Mouse (Mus musculus): ENCODE data around the gene Csrnp1. TPM values are rescaled to one million over a fixed set of nuclear protein-coding genes. Genes with fewer than 3 reads are reported as not detected.
A peak's percentile ranks its signal among the peaks of the same experiment; 100 is the strongest.

Gene Csrnp1
- polyA plus RNA-seq, 1 experiment from 2014 or later, result 7.1 TPM

DNA sequence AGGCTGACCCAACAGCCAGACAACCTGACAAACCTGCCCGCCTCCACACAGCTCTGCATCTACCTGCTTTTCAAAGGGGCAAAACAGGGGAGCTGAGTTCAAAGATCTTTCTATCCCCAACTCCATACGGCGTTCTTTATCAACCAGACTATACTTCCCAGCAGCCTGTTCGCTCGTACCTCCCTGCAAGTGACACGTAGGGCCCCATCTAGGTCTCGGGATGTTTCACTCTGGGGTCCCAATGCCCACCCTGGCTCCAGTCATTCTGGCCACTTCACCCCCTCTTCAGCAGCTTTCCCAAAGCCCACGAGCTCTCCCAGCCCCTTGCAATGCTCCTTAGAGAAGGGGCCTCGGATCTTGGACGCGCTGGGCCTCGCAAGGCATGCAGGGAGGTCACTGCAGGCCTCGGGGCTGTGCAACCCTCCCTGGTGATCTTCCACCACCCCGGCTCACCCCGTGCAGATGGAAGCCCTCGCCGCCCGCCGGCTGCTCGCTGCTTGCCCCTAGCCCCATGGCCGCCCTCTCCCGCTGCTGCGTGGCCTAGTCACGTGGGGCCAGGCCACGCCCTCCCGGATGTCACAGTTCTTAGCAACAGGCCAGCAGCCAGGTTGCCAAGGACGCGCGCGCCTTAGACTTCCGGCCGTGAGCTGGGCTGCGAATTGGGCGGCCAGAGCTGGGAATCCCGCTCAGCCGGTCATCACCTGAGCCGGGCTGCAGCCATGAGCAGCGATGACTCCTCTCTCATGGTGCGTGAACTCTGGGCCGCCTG lies 47.3 kb downstream of the Csrnp1 start, which contains the start of the genes Gorasp1 and Ttc21a:
Gene Gorasp1, minus strand, starts transcription at position 561 of the 769 bp plus-strand sequence.
Gene Ttc21a, plus strand, starts transcription at position 602 of the 769 bp plus-strand sequence.
- 2% methylated on average over 40 of the region's 40 CpGs for WGBS
- Histone ChIP-seq H3K9ac (peak within 1 kb of the TSS; percentile 86), H3K9me3 (replicated peaks) (no peaks in the 10 kb centered on the region), H3K4me2 (peak within 1 kb of the TSS; percentile 90), H3K27me3 (no peaks in the 10 kb centered on the region), H3K4me3 (replicated peaks) (peak within 1 kb of the TSS; percentile 80), H3K4me1 (peaks cover 29% of the 10 kb centered on the region), H3K36me3 (peaks cover 9% of the 10 kb centered on the region; the same call in 1 of the 2 replicates), H3K27ac (peak within 1 kb of the TSS; percentile 86)
- peak; percentile 96 for ATAC-seq (replicated peaks; ENCODE audit: low FRiP score)

DNA sequence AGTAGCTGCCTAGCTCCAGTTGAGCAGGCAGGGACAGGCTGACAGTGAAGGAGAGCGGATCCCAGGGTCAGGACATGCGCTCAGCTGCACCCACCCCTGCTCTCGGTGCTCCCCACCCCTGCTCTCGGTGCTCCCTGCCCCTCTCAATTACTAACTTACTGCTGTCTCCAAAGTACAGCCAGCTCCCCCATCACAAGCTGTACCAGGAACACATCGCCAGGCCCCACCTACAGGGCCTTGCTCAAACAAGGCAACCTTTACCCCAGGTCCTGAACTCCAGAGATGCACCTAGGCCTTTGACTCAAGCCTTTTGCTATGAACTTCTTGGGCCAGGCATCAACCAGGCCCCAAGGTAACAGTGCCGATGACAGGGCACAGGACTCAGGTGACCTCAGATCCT lies 50.8 kb downstream of the Csrnp1 start:
- peaks cover 42% of the 10 kb centered on the region for H3K36me3 ChIP-seq
- H3K27ac ChIP-seq, result no peak overlapping the region
- no peak overlapping the region for H3K4me2 ChIP-seq
- H3K9ac ChIP-seq, result no peak overlapping the region
- no peaks in the 10 kb centered on the region; the same call in 1 of the 2 replicates for H3K9me3 ChIP-seq (replicated peaks)
- peaks cover 20% of the 10 kb centered on the region for H3K4me1 ChIP-seq
- no peak overlapping the region for H3K4me3 ChIP-seq (replicated peaks)
- H3K27me3 ChIP-seq, result no peaks in the 10 kb centered on the region
- 96% methylated on average over 6 of the region's 6 CpGs for WGBS
- no peak for ATAC-seq (replicated peaks; ENCODE audit: low FRiP score)

DNA sequence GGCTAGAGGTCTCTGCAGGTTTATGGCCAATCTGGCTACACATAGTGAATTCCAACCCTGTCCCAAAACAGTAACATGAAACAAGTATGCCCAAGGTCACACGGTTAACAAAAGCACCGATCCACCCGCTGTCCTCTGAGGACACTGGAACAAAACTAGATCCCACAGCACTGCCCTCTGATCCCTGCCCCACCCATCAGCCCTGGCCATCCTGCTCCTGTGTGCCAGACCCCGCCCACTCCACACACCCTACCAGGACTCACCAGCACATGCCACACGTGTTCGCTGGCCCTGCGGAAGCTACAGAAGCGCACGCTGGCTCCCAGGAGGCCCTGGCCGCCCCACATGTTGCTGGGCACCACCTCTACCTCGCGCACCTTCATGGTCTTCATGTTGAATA lies 52.1 kb downstream of the Csrnp1 start:
- Histone ChIP-seq H3K4me2 (no peak overlapping the region), H3K27me3 (no peaks in the 10 kb centered on the region)
- no peak for ATAC-seq (replicated peaks; ENCODE audit: low FRiP score)

DNA sequence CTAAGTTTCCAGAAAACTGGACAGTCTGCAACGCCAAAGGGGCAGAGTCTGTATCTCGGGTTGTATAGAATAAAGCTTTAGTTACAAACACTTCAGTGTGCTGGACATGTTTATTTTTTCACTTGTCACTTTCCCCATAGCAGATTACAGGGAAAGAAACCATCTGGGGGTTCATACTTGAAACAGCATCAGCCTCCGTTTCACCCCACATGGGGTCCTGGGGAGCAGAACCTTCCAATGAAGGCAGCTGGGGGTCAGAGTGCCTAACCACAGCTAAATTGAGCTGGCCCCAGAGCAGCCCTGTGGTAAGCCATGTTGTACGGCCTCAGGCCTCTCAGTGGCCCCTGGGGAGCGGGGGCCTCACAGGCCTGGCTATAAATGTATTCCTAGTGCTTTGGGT lies 58.0 kb downstream of the Csrnp1 start:
- Histone ChIP-seq H3K4me3 (replicated peaks) (no peak overlapping the region), H3K4me1 (peaks cover 8% of the 10 kb centered on the region; the same call in 1 of the 2 replicates), H3K9ac (no peak overlapping the region), H3K9me3 (replicated peaks) (no peaks in the 10 kb centered on the region; the same call in 1 of the 2 replicates), H3K27me3 (no peaks in the 10 kb centered on the region), H3K27ac (peak overlapping the region; percentile 24), H3K4me2 (no peak overlapping the region), H3K36me3 (peaks cover 95% of the 10 kb centered on the region)
- ATAC-seq (replicated peaks; ENCODE audit: low FRiP score), result no peak
- WGBS, result 66% methylated on average over 5 of the region's 5 CpGs

More for the DNA sequence above, 52.1 kb downstream of the Csrnp1 start:
- no peak overlapping the region for H3K27ac ChIP-seq
- no peak overlapping the region for H3K9ac ChIP-seq
- no peak overlapping the region for H3K4me3 ChIP-seq (replicated peaks)
- WGBS, result 84% methylated on average over 12 of the region's 12 CpGs
- peaks cover 12% of the 10 kb centered on the region for H3K4me1 ChIP-seq
- no peaks in the 10 kb centered on the region; the same call in 1 of the 2 replicates for H3K9me3 ChIP-seq (replicated peaks)
- peaks cover 55% of the 10 kb centered on the region for H3K36me3 ChIP-seq

DNA sequence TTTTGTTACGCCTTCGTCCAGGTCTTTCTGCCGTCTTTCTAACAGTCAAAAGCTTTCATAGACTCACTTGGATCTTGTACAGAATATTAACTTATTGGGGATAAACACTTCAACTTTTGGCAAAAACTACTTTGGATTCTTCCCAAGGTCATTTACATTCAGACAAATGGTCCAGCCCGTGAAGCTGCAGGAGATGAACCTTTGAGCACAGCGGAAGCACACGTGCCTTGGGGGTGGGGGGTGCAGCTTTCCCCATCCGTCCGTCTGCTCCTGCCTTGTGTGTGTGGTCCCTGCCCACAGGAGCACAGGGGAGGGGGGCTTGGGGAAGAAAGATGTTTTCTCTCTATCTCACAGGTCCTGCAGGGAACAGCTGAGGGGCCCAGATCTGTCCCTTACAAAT lies 58.7 kb downstream of the Csrnp1 start:
- Histone ChIP-seq H3K36me3 (peaks cover 96% of the 10 kb centered on the region), H3K9ac (no peak overlapping the region), H3K27ac (peak overlapping the region; percentile 24), H3K9me3 (replicated peaks) (no peaks in the 10 kb centered on the region), H3K4me3 (replicated peaks) (no peak overlapping the region), H3K4me2 (no peak overlapping the region), H3K4me1 (peaks cover 8% of the 10 kb centered on the region; the same call in 1 of the 2 replicates), H3K27me3 (no peaks in the 10 kb centered on the region)
- WGBS, result 78% methylated on average over 8 of the region's 8 CpGs
- ATAC-seq (replicated peaks; ENCODE audit: low FRiP score), result no peak

DNA sequence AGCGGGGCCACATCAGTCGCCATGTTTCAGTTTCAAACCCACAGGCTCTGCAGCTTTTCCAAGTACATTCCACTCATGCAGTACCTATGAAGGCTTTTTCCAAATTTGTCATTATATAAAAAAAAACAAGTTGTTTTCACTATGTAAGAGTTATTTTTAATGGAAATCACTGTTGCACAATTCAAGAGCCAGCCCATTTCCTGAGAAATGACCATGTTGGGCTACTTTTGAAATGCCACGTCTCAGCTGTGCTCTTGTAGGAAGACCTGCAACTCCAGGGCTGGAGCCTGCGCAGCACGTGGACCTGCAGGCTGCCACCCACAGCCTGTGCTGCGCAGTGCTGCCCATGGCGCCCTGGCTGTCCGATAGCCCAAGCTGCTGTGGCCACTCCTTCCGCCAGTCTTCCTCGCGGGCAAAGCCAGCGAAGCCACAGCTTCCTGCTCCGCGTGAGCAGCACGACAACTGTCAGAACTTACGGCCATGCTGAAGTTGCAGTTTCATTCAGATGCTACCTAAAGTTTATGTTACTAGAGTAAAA lies 59.3 kb downstream of the Csrnp1 start:
- H3K4me1 ChIP-seq, result peaks cover 8% of the 10 kb centered on the region; the same call in 1 of the 2 replicates
- H3K9ac ChIP-seq, result no peak overlapping the region
- H3K36me3 ChIP-seq, result peaks cover 96% of the 10 kb centered on the region
- H3K27ac ChIP-seq, result no peak overlapping the region
- no peak overlapping the region for H3K4me2 ChIP-seq
- H3K4me3 ChIP-seq (replicated peaks), result no peak overlapping the region
- no peaks in the 10 kb centered on the region for H3K9me3 ChIP-seq (replicated peaks)
- H3K27me3 ChIP-seq, result no peaks in the 10 kb centered on the region
- 90% methylated on average over 16 of the region's 16 CpGs for WGBS
- no peak for ATAC-seq (replicated peaks; ENCODE audit: low FRiP score)

DNA sequence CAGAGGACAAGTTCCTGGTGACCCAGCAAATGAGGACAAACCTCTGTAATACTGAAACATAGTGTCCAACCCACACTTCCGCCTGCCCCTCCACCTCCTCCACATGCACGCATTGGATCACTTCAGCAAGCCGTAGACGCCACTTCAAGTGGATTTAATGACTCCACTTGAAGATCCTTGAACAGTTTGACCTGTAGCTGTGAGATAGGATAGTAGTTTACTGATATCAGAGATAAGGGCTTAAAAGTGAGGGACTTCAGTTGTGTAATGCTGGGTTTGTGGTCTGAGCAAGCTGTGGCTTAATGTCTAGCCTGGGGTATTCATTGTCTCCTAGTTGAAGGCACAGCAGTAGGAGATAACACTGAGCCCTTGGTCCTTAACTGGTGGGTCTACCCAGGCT lies 61.0 kb downstream of the Csrnp1 start:
- no peak for ATAC-seq (replicated peaks; ENCODE audit: low FRiP score)
- Histone ChIP-seq H3K36me3 (peaks cover 97% of the 10 kb centered on the region), H3K27me3 (no peaks in the 10 kb centered on the region), H3K27ac (no peak overlapping the region), H3K4me2 (no peak overlapping the region), H3K4me1 (peaks cover 8% of the 10 kb centered on the region; the same call in 1 of the 2 replicates), H3K9ac (no peak overlapping the region), H3K9me3 (replicated peaks) (no peaks in the 10 kb centered on the region), H3K4me3 (replicated peaks) (no peak overlapping the region)
- 88% methylated on average over 4 of the region's 4 CpGs for WGBS

Other genes with a start within 250 kb of the Csrnp1 start
- gene Scn11a, start 159.2 kb downstream of the Csrnp1 start, polyA plus RNA-seq (2015; fragmentation: Nextera tagmentation; extraction: Ambion mirVana), result 0.04 TPM in 2 replicates
- 51.9 and 53.6 TPM in 2 replicates for gene Wdr48, start 89.8 kb downstream of the Csrnp1 start, polyA plus RNA-seq (2015; fragmentation: Nextera tagmentation; extraction: Ambion mirVana)
- 27.7 and 29.7 TPM in 2 replicates for gene Gorasp1, start 47.1 kb downstream of the Csrnp1 start, polyA plus RNA-seq (2015; fragmentation: Nextera tagmentation; extraction: Ambion mirVana)
- gene Ttc21a, start 47.1 kb downstream of the Csrnp1 start, polyA plus RNA-seq (2015; fragmentation: Nextera tagmentation; extraction: Ambion mirVana), result 0.26 and 0.29 TPM in 2 replicates
- 0.38 and 0.41 TPM in 2 replicates for gene Xirp1, start 38.9 kb upstream of the Csrnp1 start, polyA plus RNA-seq (2015; fragmentation: Nextera tagmentation; extraction: Ambion mirVana)
- 6.6 and 7.3 TPM in 2 replicates for gene Cx3cr1, start 85.2 kb upstream of the Csrnp1 start, polyA plus RNA-seq (2015; fragmentation: Nextera tagmentation; extraction: Ambion mirVana)
- gene Ccr8, start 107.5 kb upstream of the Csrnp1 start, polyA plus RNA-seq (2015; fragmentation: Nextera tagmentation; extraction: Ambion mirVana), result 0.18 TPM in 1 of 2 replicates, not detected in the other
- gene Slc25a38, start 125.7 kb upstream of the Csrnp1 start, polyA plus RNA-seq (2015; fragmentation: Nextera tagmentation; extraction: Ambion mirVana), result 32.4 and 37.1 TPM in 2 replicates
- gene Rpsa, start 143.0 kb upstream of the Csrnp1 start, polyA plus RNA-seq (2015; fragmentation: Nextera tagmentation; extraction: Ambion mirVana), result 1,407 and 1,464 TPM in 2 replicates
- not detected in 2 replicates for gene Mobp, start 165.0 kb upstream of the Csrnp1 start, polyA plus RNA-seq (2015; fragmentation: Nextera tagmentation; extraction: Ambion mirVana)